Mouse (Mus musculus) stomach, embryonic 15.5 days (tissue): ENCODE results near the gene Arl11. TPM values are rescaled to one million over a fixed set of nuclear protein-coding genes. Genes with fewer than 3 reads are reported as not detected.

Experiments used
- ATAC-seq: fragments of 200-750 bp; cut with Nextera tagmentation; 2 replicates; pipeline ENCODE4 v1.8.0; 2017; ENCODE audit warnings: low read depth, moderate number of reproducible peaks, moderate TSS enrichment; ENCODE audit not compliant: insufficient read depth, low FRiP score
- H3K27ac ChIP-seq: fragments of 300-500 bp; sonication (generic); 2 replicates; pipeline ENCODE4 v1.5.1; 2015; ENCODE audit warnings: mild to moderate bottlenecking, inconsistent platforms
- H3K27me3 ChIP-seq: fragments of 300-500 bp; sonication (generic); replicated peaks from 2 replicates; pipeline ENCODE4 v1.6.1; 2015; ENCODE audit warnings: inconsistent platforms
- H3K36me3 ChIP-seq: fragments of 300-500 bp; sonication (generic); 2 replicates; pipeline ENCODE4 v1.6.1; 2015; ENCODE audit warnings: inconsistent platforms
- H3K4me1 ChIP-seq: fragments of 300-500 bp; sonication (generic); 2 replicates; pipeline ENCODE4 v1.6.1; 2015; ENCODE audit warnings: inconsistent platforms
- H3K4me2 ChIP-seq: fragments of 300-500 bp; sonication (generic); 2 replicates; pipeline ENCODE4 v1.6.1; 2015; ENCODE audit warnings: mild to moderate bottlenecking, inconsistent platforms
- H3K4me3 ChIP-seq: fragments of 300-500 bp; sonication (generic); replicated peaks from 2 replicates; pipeline ENCODE4 v1.5.1; 2015; ENCODE audit warnings: inconsistent platforms
- H3K9ac ChIP-seq: fragments of 300-500 bp; sonication (generic); 2 replicates; pipeline ENCODE4 v1.6.1; 2015; ENCODE audit warnings: inconsistent platforms
- H3K9me3 ChIP-seq: fragments of 300-500 bp; sonication (generic); 2 replicates; pipeline ENCODE4 v1.6.1; 2016; ENCODE audit warnings: inconsistent platforms
- WGBS: fragments of 180-500 bp; shearing (Covaris S2); methylation state at CpG from one replicate; pipeline ENCODE4 v1.1.7; 2015; 5-methylcytosine and 5-hydroxymethylcytosine counted together
- polyA plus RNA-seq: library from polyadenylated mRNA; unstranded; fragments of >200 nt; fragmentation: Nextera tagmentation; extraction: Ambion mirVana; gene quantifications from 2 replicates; pipeline ENCODE4 v1.2.1, GENCODE M21; 2015

Gene Arl11
- polyA plus RNA-seq: 1.0 and 1.2 TPM in 2 replicates

GRCm38 (mm10) chr14:61309593-61309992 is at the start of gene Arl11:
TSS of gene Arl11 (plus strand) at chr14:61309753.
- H3K4me3 ChIP-seq: no peak within 1 kb of the TSS
- peak within 1 kb of the TSS; percentile 16 for H3K4me2 ChIP-seq
- no peaks in the 10 kb centered on the region for H3K9me3 ChIP-seq
- H3K27me3 ChIP-seq: no peaks in the 10 kb centered on the region
- no peak within 1 kb of the TSS for H3K9ac ChIP-seq
- no peaks in the 10 kb centered on the region for H3K36me3 ChIP-seq
- peaks cover 10% of the 10 kb centered on the region; the same call in 1 of the 2 replicates for H3K4me1 ChIP-seq
- no peak for ATAC-seq
- H3K27ac ChIP-seq: no peak within 1 kb of the TSS; the same call in 1 of the 2 replicates
- WGBS: 57% methylated on average over 6 of the region's 6 CpGs

DNA sequence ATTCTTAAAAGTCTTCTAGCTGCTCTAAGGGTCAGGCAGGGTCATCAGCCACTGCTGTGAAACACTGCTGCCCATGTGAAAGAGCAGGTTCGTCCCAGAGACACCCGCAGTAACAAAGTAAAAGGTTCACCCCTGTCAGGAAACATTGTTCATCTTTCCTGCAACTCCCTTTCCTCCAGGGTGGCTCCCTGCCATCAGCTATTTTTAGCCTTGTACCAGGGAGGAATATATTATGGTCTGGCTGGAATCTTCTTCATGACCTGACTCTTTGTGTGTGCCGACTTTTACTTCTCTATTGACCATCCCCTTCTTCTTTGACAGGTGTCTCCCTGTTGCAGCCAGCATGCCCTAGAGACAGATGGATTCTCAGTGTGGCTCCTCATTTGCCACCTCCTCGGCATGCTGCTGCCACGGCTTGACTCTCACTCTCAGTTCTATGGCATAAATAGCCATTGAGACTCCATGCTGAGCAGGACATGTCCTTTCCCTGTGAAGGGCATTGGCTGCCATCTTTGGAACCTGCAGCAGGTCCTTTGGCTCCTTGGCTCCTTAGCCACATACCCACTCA is 41.6 kb upstream of the Arl11 start:
- ATAC-seq: no peak
- H3K4me1 ChIP-seq: no peaks in the 10 kb centered on the region
- 60% methylated on average over 5 of the region's 5 CpGs for WGBS

DNA sequence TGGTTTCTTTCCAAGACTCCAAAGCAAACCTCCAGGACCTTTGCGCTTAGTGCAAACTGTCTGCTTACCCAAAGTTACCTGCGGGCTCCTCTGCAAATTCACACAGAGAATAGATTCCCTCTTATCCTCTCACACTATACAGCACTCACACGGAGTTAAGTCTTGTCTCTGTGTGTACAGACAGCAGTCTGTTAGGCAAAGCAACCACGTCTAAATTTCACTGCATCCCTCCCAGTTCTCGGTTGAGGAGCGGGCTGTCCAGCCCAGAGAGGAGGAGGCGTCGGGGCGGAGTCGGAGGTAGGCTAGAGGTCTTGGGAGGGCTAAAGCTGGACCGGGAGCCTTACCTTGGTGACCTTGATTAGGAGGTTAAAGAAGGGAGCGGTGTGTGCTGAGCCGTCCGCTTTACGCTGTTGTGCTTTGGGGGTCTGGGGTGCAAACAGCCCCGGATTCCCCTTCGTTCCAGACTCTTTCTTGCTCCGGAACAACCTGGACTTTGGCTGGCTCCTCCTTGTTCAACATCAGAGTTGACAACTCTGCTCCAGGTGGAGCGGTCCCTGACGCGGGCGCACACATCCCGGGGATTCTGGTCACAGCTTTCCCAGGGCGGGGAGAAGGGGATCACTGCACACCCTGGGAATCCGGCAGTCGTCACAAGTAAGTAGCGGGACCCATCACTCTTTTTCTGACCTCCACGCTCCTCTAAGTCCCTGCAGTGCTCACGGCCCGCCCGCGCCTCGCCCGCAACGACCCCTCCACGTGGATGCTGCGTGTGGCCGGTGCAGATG is 34.9 kb upstream of the Arl11 start:
- Histone ChIP-seq H3K27ac (no peak overlapping the region), H3K4me2 (peak overlapping the region; percentile 48), H3K36me3 (no peaks in the 10 kb centered on the region), H3K4me1 (peaks cover 14% of the 10 kb centered on the region; the same call in 1 of the 2 replicates), H3K9ac (no peak overlapping the region), H3K9me3 (no peaks in the 10 kb centered on the region), H3K27me3 (peaks cover 17% of the 10 kb centered on the region), H3K4me3 (peak overlapping the region; percentile 19)
- ATAC-seq: no peak
- 5% methylated on average over 38 of the region's 38 CpGs for WGBS

More for the DNA sequence above, 41.6 kb upstream of the Arl11 start:
- Histone ChIP-seq H3K36me3 (no peaks in the 10 kb centered on the region), H3K9ac (no peak overlapping the region), H3K27me3 (no peaks in the 10 kb centered on the region), H3K9me3 (no peaks in the 10 kb centered on the region), H3K4me3 (no peak overlapping the region), H3K27ac (no peak overlapping the region), H3K4me2 (no peak overlapping the region)

DNA sequence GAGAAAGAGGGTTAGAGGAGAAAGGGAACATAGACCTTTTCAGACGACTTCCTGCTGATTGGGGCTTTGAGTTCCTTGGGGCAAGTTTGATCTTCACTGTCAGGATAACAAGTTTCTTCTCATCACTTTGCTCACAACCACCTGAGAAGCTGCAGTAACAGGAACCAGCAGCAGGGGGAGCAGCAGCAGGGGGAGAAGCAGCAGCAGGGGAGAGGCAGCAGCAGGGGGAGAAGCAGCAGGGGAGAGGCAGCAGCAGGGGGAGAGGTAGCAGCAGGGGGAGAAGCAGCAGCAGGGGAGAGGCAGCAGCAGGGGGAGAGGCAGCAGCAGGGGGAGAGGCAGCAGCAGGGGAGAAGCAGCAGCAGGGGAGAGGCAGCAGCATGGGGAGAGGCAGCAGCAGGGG is 32.3 kb upstream of the Arl11 start:
- H3K4me2 ChIP-seq: no peak overlapping the region
- no peaks in the 10 kb centered on the region for H3K36me3 ChIP-seq
- peaks cover 17% of the 10 kb centered on the region for H3K27me3 ChIP-seq
- peaks cover 14% of the 10 kb centered on the region; the same call in 1 of the 2 replicates for H3K4me1 ChIP-seq
- no peak overlapping the region for H3K9ac ChIP-seq
- no peak overlapping the region for H3K4me3 ChIP-seq
- no peak for ATAC-seq
- no peak overlapping the region for H3K27ac ChIP-seq
- H3K9me3 ChIP-seq: no peaks in the 10 kb centered on the region
- WGBS: 43% methylated on average over 1 of the region's 1 CpGs

- Histone ChIP-seq H3K27me3 (peaks cover 17% of the 10 kb centered on the region), H3K9me3 (no peaks in the 10 kb centered on the region), H3K27ac (no peak overlapping the region), H3K4me1 (peaks cover 14% of the 10 kb centered on the region; the same call in 1 of the 2 replicates), H3K4me2 (no peak overlapping the region), H3K4me3 (no peak overlapping the region), H3K9ac (no peak overlapping the region), H3K36me3 (no peaks in the 10 kb centered on the region)
- no peak for ATAC-seq
- WGBS: 73% methylated on average over 7 of the region's 7 CpGs
These were observed 30.8 kb upstream of the Arl11 start for GRCm38 (mm10) chr14:61278676-61279300.

DNA sequence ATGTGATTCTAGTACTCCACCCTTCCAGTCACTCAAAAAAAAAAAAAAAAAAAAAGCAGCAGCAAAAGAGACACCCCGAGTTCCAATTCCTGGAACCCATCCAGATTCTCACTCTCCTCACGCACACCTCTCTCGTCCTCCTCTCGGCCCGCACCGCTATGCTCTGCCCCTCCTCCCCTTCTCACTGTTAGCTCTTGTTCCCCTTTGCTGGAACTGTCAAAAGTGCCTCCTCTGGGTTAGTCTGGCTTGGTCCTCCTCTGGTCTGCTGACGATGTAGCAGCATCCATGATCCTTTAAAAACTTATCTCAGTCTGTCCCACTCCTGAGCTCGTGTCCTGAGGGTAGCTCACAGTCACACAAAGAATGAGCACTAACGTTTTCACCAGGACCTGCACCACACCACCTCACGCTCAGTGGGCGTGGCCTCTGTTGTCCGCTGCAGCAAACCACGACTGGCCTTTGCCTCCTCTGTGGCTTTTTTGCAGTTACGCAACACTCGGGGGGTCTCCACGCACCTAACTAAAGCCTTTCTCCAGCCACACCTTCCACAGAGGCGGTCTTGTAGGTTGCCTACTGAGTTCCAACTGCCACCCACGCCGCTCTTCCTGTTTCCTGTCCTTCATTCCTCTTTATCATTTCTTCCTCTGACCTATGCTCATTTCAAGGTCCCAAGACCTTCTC is 20.8 kb upstream of the Arl11 start:
- ATAC-seq: no peak

GRCm38 (mm10) chr14:61290664-61291063 is 18.9 kb upstream of the Arl11 start:
- no peaks in the 10 kb centered on the region for H3K36me3 ChIP-seq
- no peak overlapping the region for H3K4me2 ChIP-seq
- H3K9me3 ChIP-seq: no peaks in the 10 kb centered on the region
- H3K27ac ChIP-seq: peak overlapping the region; percentile 58; the same call in 1 of the 2 replicates
- 33% methylated on average over 3 of the region's 3 CpGs for WGBS
- no peak overlapping the region for H3K9ac ChIP-seq
- H3K4me1 ChIP-seq: no peaks in the 10 kb centered on the region
- H3K27me3 ChIP-seq: no peaks in the 10 kb centered on the region
- H3K4me3 ChIP-seq: no peak overlapping the region
- ATAC-seq: no peak

More for the DNA sequence above, 20.8 kb upstream of the Arl11 start:
- Histone ChIP-seq H3K36me3 (no peaks in the 10 kb centered on the region), H3K9ac (no peak overlapping the region), H3K4me2 (0 out of 2 replicates have a peak overlapping the region, but pooled peaks have one; percentile 11), H3K27ac (no peak overlapping the region), H3K9me3 (no peaks in the 10 kb centered on the region), H3K27me3 (no peaks in the 10 kb centered on the region), H3K4me1 (no peaks in the 10 kb centered on the region), H3K4me3 (no peak overlapping the region)
- WGBS: 63% methylated on average over 19 of the region's 19 CpGs

DNA sequence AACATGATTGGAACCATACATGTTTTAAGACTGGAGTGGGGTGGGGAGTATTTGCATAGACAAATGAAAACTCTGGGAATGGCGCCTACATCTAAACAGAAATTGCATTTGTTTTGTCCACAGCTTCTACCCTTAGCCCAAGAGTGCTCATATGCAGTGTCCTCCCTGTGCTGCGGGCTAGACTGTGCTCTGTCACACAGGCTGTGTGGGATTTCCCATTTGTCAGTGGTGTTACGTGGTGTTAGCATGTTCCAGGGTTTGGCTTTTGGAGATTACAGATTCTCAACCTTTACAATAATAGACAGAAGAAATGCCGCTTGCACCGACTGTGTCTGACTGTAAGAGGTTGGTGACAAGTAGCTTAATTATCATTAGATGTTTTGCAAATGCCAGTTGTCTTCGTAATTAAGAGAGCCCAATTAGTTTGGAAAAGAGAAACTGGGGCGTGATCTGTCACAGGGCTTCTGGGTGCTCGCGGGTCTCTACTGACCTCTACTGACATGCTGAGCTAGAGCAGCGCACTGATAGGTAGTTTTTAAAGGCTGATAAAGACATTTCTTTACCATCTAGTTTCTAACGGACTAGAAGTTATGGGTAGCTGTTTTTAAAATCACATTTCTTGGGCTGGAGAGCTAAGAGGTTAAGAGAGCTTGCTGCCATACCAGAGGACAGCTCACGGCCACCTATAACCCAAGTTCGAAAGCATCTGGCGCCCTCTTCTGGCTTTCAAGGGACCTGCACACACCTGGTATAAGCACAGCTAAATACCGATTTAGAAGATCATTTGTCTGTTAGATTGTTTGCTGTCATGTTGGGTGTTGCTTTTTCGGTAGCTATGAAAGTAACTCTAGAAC is 15.4 kb upstream of the Arl11 start:
- no peaks in the 10 kb centered on the region for H3K9me3 ChIP-seq
- no peak overlapping the region for H3K27ac ChIP-seq
- no peak for ATAC-seq
- H3K4me3 ChIP-seq: no peak overlapping the region
- no peaks in the 10 kb centered on the region for H3K27me3 ChIP-seq
- H3K4me2 ChIP-seq: no peak overlapping the region
- no peak overlapping the region for H3K9ac ChIP-seq
- H3K36me3 ChIP-seq: no peaks in the 10 kb centered on the region
- WGBS: 54% methylated on average over 16 of the region's 16 CpGs
- H3K4me1 ChIP-seq: no peaks in the 10 kb centered on the region

- no peak overlapping the region for H3K4me2 ChIP-seq
- no peak for ATAC-seq
- no peaks in the 10 kb centered on the region for H3K9me3 ChIP-seq
These were observed 14.8 kb upstream of the Arl11 start for GRCm38 (mm10) chr14:61294738-61295079.

GRCm38 (mm10) chr14:61299810-61300209 is 9.7 kb upstream of the Arl11 start:
- H3K36me3 ChIP-seq: no peaks in the 10 kb centered on the region
- H3K4me2 ChIP-seq: no peak overlapping the region
- H3K9ac ChIP-seq: no peak overlapping the region
- H3K27ac ChIP-seq: no peak overlapping the region
- no peaks in the 10 kb centered on the region for H3K9me3 ChIP-seq
- H3K4me3 ChIP-seq: no peak overlapping the region
- no peak for ATAC-seq
- WGBS: 85% methylated on average over 6 of the region's 6 CpGs
- no peaks in the 10 kb centered on the region for H3K4me1 ChIP-seq
- no peaks in the 10 kb centered on the region for H3K27me3 ChIP-seq

More at GRCm38 (mm10) chr14:61294738-61295079, 14.8 kb upstream of the Arl11 start:
- Histone ChIP-seq H3K27me3 (no peaks in the 10 kb centered on the region), H3K4me1 (no peaks in the 10 kb centered on the region), H3K4me3 (no peak overlapping the region), H3K27ac (no peak overlapping the region), H3K36me3 (no peaks in the 10 kb centered on the region), H3K9ac (no peak overlapping the region)
- WGBS: 21% methylated on average over 6 of the region's 6 CpGs

- WGBS: 61% methylated on average over 2 of the region's 2 CpGs
- ATAC-seq: no peak
- H3K9ac ChIP-seq: no peak overlapping the region
These were observed 8.2 kb upstream of the Arl11 start for GRCm38 (mm10) chr14:61301323-61301722.

More at GRCm38 (mm10) chr14:61301323-61301722, 8.2 kb upstream of the Arl11 start:
- Histone ChIP-seq H3K9me3 (no peaks in the 10 kb centered on the region), H3K27me3 (no peaks in the 10 kb centered on the region), H3K36me3 (no peaks in the 10 kb centered on the region), H3K4me2 (no peak overlapping the region), H3K4me3 (no peak overlapping the region), H3K27ac (no peak overlapping the region), H3K4me1 (no peaks in the 10 kb centered on the region)
